Mouse (Mus musculus) testis, adult 10 weeks (tissue): ENCODE measurements around the gene Gm10061. TPM values are rescaled to one million over a fixed set of nuclear protein-coding genes. Genes with fewer than 3 reads are reported as not detected.

Experiments
- polyA plus RNA-seq: library from polyadenylated mRNA; stranded (reverse); fragments of 350-450 nt; fragmentation: Illumina TruSeq; extraction: RNeasy Lipid Tissue Mini Kit (QIAGEN cat#74804); gene quantifications from one replicate; pipeline ENCODE4 v1.2.3, GENCODE M21; 2014; ENCODE audit warnings: low read depth, low replicate concordance

Gm10061 gene
- not detected for polyA plus RNA-seq

DNA sequence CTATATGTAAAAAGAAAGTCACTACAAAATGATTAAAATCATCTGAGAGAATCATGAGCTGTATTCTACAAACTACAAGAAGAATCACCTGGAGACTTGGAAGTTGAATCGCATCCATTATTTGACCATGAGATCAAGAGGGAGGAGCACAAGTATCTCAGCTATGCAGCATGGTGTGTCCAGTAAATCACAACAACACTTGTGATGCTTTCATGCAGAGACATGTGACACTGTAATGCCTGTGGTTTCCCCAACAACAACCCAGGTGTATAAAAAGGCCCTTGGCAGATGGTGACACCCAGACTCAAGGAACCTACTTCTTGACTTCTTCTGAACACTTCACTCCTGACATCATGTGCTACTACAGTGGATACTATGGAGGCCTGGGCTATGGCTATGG, at the start of gene Gm10061:
Gene Gm10061, plus strand, starts transcription at position 301 of the 400 bp plus-strand sequence.

GRCm38 (mm10) chr16:89140551-89140950, 10.3 kb upstream of the Gm10061 start, which contains the start of gene Gm6358:
TSS of gene Gm6358 (plus strand) at chr16:89140851.

DNA sequence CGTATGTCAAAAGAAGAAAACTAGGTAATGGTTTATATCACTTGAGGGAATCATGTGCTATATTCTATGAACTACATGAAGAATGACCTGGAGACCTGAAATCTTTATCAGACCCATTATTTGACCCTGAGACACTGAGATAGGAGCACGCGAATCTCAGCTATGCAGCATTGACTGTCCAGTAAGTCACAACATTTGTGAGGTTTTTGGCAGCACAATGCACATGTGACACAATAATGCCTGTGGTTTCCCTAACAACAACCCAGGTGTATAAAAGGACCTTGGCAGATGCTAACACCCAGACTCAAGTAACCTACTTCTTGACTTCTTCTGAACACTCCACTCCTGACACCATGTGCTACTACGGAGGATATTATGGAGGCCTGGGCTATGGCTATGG, 6.8 kb downstream of the Gm10061 start, which contains the start of gene Gm9789:
Gene Gm9789, plus strand, starts transcription at position 301 of the 400 bp plus-strand sequence.

DNA sequence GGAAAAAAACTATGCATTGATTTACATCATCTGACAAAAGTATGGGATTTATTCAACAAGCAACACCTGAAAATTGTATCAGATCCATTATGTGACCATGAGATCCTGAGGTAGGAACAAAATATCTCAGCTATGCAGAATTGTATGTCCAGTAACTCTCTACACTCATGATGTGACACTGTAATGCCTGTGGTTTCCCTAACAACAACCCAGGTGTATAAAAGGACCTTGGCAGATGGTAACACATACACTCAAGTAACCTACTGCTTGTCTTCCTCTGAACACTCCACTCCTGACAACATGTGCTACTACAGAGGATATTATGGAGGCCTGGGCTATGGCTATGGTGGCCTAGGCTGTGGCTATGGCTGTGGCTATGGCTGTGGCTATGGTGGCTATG, 18.3 kb downstream of the Gm10061 start, which contains the start of gene Gm7735:
Gene Gm7735, plus strand, starts transcription at position 301 of the 400 bp plus-strand sequence.

DNA sequence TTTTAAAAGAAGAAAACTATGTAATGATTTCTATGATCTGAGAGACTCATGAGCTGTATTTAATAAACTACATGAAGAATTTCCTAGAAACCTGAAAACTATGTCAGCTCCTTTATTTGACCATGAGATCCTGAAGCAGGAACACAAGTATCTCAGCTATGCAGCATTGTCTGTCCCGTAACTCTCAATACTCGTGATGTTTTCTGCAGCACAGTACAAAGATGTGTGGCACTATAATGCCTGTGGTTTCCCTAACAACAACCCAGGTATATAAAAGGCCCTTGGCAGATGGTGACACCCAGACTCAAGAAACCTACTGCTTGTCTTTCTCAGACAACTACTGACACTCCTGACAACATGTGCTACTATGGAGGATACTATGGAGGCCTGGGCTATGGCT, 23.5 kb downstream of the Gm10061 start, which contains the start of gene 1110057P08Rik:
Gene 1110057P08Rik, plus strand, starts transcription at position 301 of the 400 bp plus-strand sequence.

Other genes with a start within 250 kb of the Gm10061 start
- not detected for gene Krtap19-9b, start 218.8 kb upstream of the Gm10061 start, polyA plus RNA-seq
- gene Krtap16-3, start 188.2 kb upstream of the Gm10061 start, polyA plus RNA-seq: not detected
- not detected for gene Krtap22-2, start 140.3 kb upstream of the Gm10061 start, polyA plus RNA-seq
- not detected for gene Gm10229, start 135.8 kb upstream of the Gm10061 start, polyA plus RNA-seq
- not detected for gene Krtap6-1, start 119.4 kb upstream of the Gm10061 start, polyA plus RNA-seq
- not detected for gene Gm10228, start 109.6 kb upstream of the Gm10061 start, polyA plus RNA-seq
- not detected for gene Krtap6-5, start 103.2 kb upstream of the Gm10061 start, polyA plus RNA-seq
- gene 1110025L11Rik, start 87.1 kb upstream of the Gm10061 start, polyA plus RNA-seq: 0.45 TPM
- gene Krtap6-3, start 67.1 kb upstream of the Gm10061 start, polyA plus RNA-seq: not detected
- not detected for gene Gm6358, start 10.2 kb upstream of the Gm10061 start, polyA plus RNA-seq
- gene Gm9789, start 6.9 kb downstream of the Gm10061 start, polyA plus RNA-seq: 5.7 TPM
- not detected for gene Gm7735, start 18.4 kb downstream of the Gm10061 start, polyA plus RNA-seq
- gene 1110057P08Rik, start 23.6 kb downstream of the Gm10061 start, polyA plus RNA-seq: not detected
- not detected for gene Krtap20-2, start 54.8 kb downstream of the Gm10061 start, polyA plus RNA-seq